Mouse (Mus musculus): ENCODE measurements around the gene Lemd2. TPM values are rescaled to one million over a fixed set of nuclear protein-coding genes. Genes with fewer than 3 reads are reported as not detected.
A peak's percentile ranks its signal among the peaks of the same experiment; 100 is the strongest.

Gene Lemd2
- polyA plus RNA-seq, 2 experiments, result 3.1 to 16.4 TPM

GRCm38 (mm10) chr17:27165054-27165773 is 39.1 kb downstream of the Lemd2 start:
- Histone ChIP-seq H3K9ac (replicated peaks) (no peak overlapping the region), H3K36me3 (replicated peaks; ENCODE audit: control insufficient read depth, insufficient read depth, low read depth) (no peaks in the 10 kb centered on the region), H3K4me1 (replicated peaks; ENCODE audit: control insufficient read depth in 2 of 2, insufficient read depth in 2 of 2, low read length in 1 of 2) (peaks cover 4 to 10% of the 10 kb centered on the region in 2 experiments; a peak in 3 of 4 replicates), H3K4me2 (ENCODE audit: low read depth) (no peak overlapping the region), H3K27me3 (ENCODE audit: control insufficient read depth, insufficient read depth, low read length) (no peaks in the 10 kb centered on the region), H3K9me3 (ENCODE audit: control insufficient read depth, low read length) (no peaks in the 10 kb centered on the region), H3K4me3 (ENCODE audit: insufficient read depth in 1 of 2, low read depth in 2 of 2, low read length in 2 of 2) (no peak overlapping the region), H3K27ac (no peak overlapping the region)
- TF ChIP-seq EP300 (IDR thresholded peaks at IDR 0.05; ENCODE audit: low read depth) (no peak), CTCF (IDR thresholded peaks at IDR 0.05; ENCODE audit: low read depth) (peak; percentile 71)
- WGBS (ENCODE audit: insufficient replicate concordance), result 57% methylated on average over 8 of the region's 8 CpGs
- no peak for DNase-seq (ENCODE audit: low read depth in 3 of 3, low spot score in 3 of 3)
- ATAC-seq (ENCODE audit: insufficient read depth), result no peak

GRCm38 (mm10) chr17:27160905-27161304 is 43.4 kb downstream of the Lemd2 start:
- WGBS (ENCODE audit: insufficient replicate concordance), result 62% methylated on average over 4 of the region's 4 CpGs
- H3K4me2 ChIP-seq (ENCODE audit: low read depth), result no peak overlapping the region

GRCm38 (mm10) chr17:27159169-27159568 is 45.1 kb downstream of the Lemd2 start:
- no peaks in the 10 kb centered on the region for H3K36me3 ChIP-seq (replicated peaks; ENCODE audit: control insufficient read depth, insufficient read depth, low read depth)
- H3K9me3 ChIP-seq (ENCODE audit: control insufficient read depth, low read length), result no peaks in the 10 kb centered on the region
- DNase-seq (ENCODE audit: low read depth in 3 of 3, low spot score in 3 of 3) (no peak), ATAC-seq (ENCODE audit: insufficient read depth) (no peak)
- H3K27me3 ChIP-seq (ENCODE audit: control insufficient read depth, insufficient read depth, low read length), result no peaks in the 10 kb centered on the region
- H3K4me3 ChIP-seq (ENCODE audit: insufficient read depth in 1 of 2, low read depth in 2 of 2, low read length in 2 of 2), result no peak overlapping the region
- H3K27ac ChIP-seq, result no peak overlapping the region
- H3K9ac ChIP-seq (replicated peaks), result no peak overlapping the region
- H3K4me2 ChIP-seq (ENCODE audit: low read depth), result no peak overlapping the region
- peaks cover 2 to 14% of the 10 kb centered on the region in 2 experiments; a peak in 3 of 4 replicates for H3K4me1 ChIP-seq (replicated peaks; ENCODE audit: control insufficient read depth in 2 of 2, insufficient read depth in 2 of 2, low read length in 1 of 2)
- TF ChIP-seq CTCF (IDR thresholded peaks at IDR 0.05; ENCODE audit: low read depth), result no peak
- 60% methylated on average over 7 of the region's 7 CpGs for WGBS (ENCODE audit: insufficient replicate concordance)

More at GRCm38 (mm10) chr17:27160905-27161304, 43.4 kb downstream of the Lemd2 start:
- ATAC-seq (ENCODE audit: insufficient read depth) (no peak), DNase-seq (ENCODE audit: low read depth in 3 of 3, low spot score in 3 of 3) (no peak)
- Histone ChIP-seq H3K27ac (no peak overlapping the region), H3K9ac (replicated peaks) (no peak overlapping the region), H3K4me1 (replicated peaks; ENCODE audit: control insufficient read depth in 2 of 2, insufficient read depth in 2 of 2, low read length in 1 of 2) (peaks cover 4 to 13% of the 10 kb centered on the region in 2 experiments; a peak in 3 of 4 replicates), H3K9me3 (ENCODE audit: control insufficient read depth, low read length) (no peaks in the 10 kb centered on the region), H3K36me3 (replicated peaks; ENCODE audit: control insufficient read depth, insufficient read depth, low read depth) (no peaks in the 10 kb centered on the region), H3K27me3 (ENCODE audit: control insufficient read depth, insufficient read depth, low read length) (no peaks in the 10 kb centered on the region), H3K4me3 (ENCODE audit: insufficient read depth in 1 of 2, low read depth in 2 of 2, low read length in 2 of 2) (no peak overlapping the region)
- TF ChIP-seq EP300 (IDR thresholded peaks at IDR 0.05; ENCODE audit: low read depth), result no peak
- no peak for TF ChIP-seq CTCF (IDR thresholded peaks at IDR 0.05; ENCODE audit: low read depth)

GRCm38 (mm10) chr17:27158439-27158838 is 45.8 kb downstream of the Lemd2 start:
- no peaks in the 10 kb centered on the region for H3K36me3 ChIP-seq (replicated peaks; ENCODE audit: control insufficient read depth, insufficient read depth, low read depth)
- H3K4me1 ChIP-seq (replicated peaks; ENCODE audit: control insufficient read depth in 2 of 2, insufficient read depth in 2 of 2, low read length in 1 of 2), result peaks cover 8 to 21% of the 10 kb centered on the region in 2 experiments
- H3K27me3 ChIP-seq (ENCODE audit: control insufficient read depth, insufficient read depth, low read length), result no peaks in the 10 kb centered on the region
- H3K4me2 ChIP-seq (ENCODE audit: low read depth), result no peak overlapping the region
- H3K9ac ChIP-seq (replicated peaks), result no peak overlapping the region
- WGBS (ENCODE audit: insufficient replicate concordance), result 76% methylated on average over 6 of the region's 6 CpGs
- no peak for TF ChIP-seq EP300 (IDR thresholded peaks at IDR 0.05; ENCODE audit: low read depth)
- no peak for TF ChIP-seq CTCF (IDR thresholded peaks at IDR 0.05; ENCODE audit: low read depth)
- H3K27ac ChIP-seq, result no peak overlapping the region
- ATAC-seq (ENCODE audit: insufficient read depth), result no peak
- H3K4me3 ChIP-seq (ENCODE audit: insufficient read depth in 1 of 2, low read depth in 2 of 2, low read length in 2 of 2), result no peak overlapping the region
- no peak for DNase-seq (ENCODE audit: low read depth in 3 of 3, low spot score in 3 of 3)
- no peaks in the 10 kb centered on the region for H3K9me3 ChIP-seq (ENCODE audit: control insufficient read depth, low read length)

- no peak for ATAC-seq (ENCODE audit: insufficient read depth)
- Histone ChIP-seq H3K4me2 (ENCODE audit: low read depth) (no peak overlapping the region), H3K27ac (no peak overlapping the region), H3K36me3 (replicated peaks; ENCODE audit: control insufficient read depth, insufficient read depth, low read depth) (no peaks in the 10 kb centered on the region), H3K4me3 (ENCODE audit: insufficient read depth in 1 of 2, low read depth in 2 of 2, low read length in 2 of 2) (no peak overlapping the region), H3K27me3 (ENCODE audit: control insufficient read depth, insufficient read depth, low read length) (no peaks in the 10 kb centered on the region), H3K9me3 (ENCODE audit: control insufficient read depth, low read length) (no peaks in the 10 kb centered on the region), H3K4me1 (replicated peaks; ENCODE audit: control insufficient read depth in 2 of 2, insufficient read depth in 2 of 2, low read length in 1 of 2) (peaks cover 27 to 46% of the 10 kb centered on the region in 2 experiments), H3K9ac (replicated peaks) (no peak overlapping the region)
- TF ChIP-seq EP300 (IDR thresholded peaks at IDR 0.05; ENCODE audit: low read depth), result no peak
- TF ChIP-seq CTCF (IDR thresholded peaks at IDR 0.05; ENCODE audit: low read depth), result no peak
- DNase-seq (ENCODE audit: low read depth in 3 of 3, low spot score in 3 of 3), result no peak
- WGBS (ENCODE audit: insufficient replicate concordance), result 88% methylated on average over 8 of the region's 8 CpGs
Observed at GRCm38 (mm10) chr17:27155752-27156151, 48.5 kb downstream of the Lemd2 start.

All from liver, embryonic 14.5 days (tissue).